Mouse (Mus musculus): Measurements from ENCODE around the gene Zbtb40.

- no peak for TF ChIP-seq CTCF (conservative IDR thresholded peaks at IDR 0.05; ENCODE audit: insufficient read depth, insufficient read length, low read depth, low read length)
- no peak for TF ChIP-seq POLR2A (IDR thresholded peaks at IDR 0.05; ENCODE audit: low read depth, low read length)
Measured at GRCm38 (mm10) chr4:136962447-136962846, 86.2 kb downstream of the Zbtb40 start.

All from kidney, adult 2 months (tissue).